Mouse (Mus musculus): ENCODE measurements around the gene Slc9a3r1. TPM values are rescaled to one million over a fixed set of nuclear protein-coding genes. Genes with fewer than 3 reads are reported as not detected.

Slc9a3r1 gene
- total RNA-seq, 2 experiments from 2014 or later, result 38.7 to 41.3 TPM

GRCm38 (mm10) chr11:115222077-115222476 is 58.9 kb downstream of the Slc9a3r1 start:
- intact Hi-C loops (cut with DNase I), result no loop called here
- peak; percentile 88 for DNase-seq

DNA sequence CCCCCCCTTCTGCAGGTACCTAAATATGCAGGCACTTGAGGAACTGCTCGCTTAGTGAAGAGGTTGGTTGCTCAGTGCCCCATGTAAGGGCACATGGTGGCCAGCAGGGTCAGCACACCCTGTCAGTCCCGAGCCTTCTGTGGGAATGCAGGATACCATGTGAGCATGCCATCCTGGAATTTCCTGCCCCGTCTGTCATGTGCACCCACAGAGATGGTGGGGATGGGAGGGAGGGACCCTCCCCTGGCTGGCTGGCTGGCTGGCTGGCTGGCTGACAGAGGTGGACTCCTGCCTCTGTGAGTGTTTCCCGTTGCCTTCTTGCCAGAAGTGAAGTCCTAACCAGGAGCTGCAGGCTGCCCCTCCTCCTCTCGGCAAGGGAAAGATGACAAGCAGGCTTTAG is 59.4 kb downstream of the Slc9a3r1 start:
- DNase-seq, result no peak
- intact Hi-C loops (cut with DNase I), result no loop called here

- no peak for DNase-seq
- intact Hi-C loops (cut with DNase I), result no loop called here
Observed at GRCm38 (mm10) chr11:115223451-115223850, 60.3 kb downstream of the Slc9a3r1 start.

DNA sequence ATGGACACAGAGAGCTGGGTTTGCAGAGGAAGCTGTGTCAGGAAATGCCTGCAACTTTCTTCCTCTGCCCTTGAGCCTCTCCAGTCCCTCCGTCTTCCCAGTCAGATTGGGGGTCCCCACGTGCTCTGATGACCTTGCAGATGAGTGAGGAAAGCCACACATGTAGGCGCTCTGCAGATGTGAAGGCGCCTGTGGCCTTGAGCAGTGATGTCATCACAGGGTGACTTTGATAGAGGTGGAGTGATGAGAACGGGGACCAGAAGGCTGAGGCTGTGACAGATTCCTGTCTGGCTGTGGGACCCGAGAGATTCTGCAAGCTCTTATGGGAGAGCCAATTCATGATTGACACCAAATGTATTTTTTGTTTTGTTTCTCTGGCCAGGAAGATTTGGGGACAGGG is 60.7 kb downstream of the Slc9a3r1 start:
- intact Hi-C loops (cut with DNase I), result no loop called here
- no peak for DNase-seq

DNA sequence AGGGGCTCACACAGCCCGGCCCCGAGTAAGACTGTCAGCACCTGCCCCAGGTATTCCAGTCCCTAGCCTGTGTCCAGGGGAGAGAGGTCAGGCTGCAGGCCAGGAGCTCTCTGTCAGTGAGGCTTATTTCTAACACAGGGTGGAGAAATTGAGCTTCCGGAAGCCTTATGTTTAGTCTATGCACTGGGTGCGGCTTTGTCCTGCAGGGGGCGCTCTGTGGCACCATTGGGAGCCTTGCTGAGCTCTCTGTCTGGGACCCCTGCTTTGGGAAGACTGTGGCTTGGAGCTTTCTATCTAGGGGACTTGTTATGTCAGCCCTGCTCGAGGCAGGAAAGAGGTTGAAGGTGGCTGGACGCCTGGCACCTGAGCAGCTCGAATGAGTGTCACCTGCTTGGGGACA is 61.7 kb downstream of the Slc9a3r1 start:
- DNase-seq, result peak; percentile 76
- intact Hi-C loops (cut with DNase I), result no loop called here

DNA sequence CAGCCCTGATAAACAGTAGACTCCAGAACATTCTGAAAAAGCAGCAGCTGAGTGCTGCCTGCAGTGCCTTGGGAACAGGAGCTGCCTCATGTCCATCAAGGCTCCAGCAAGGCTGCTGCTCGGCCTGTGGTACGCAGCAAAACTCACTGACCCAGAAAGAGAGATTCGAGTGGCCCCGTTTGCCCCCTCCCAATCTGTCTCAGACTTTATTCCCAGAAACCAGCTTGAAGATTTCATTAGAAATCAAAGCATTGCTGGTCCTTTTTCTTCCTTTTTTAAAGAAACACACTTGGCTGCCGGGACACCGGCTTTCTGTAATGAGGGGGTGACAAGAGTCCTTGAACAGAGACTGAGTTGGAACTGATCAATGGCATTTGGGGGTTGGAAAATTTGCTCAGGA is 62.2 kb downstream of the Slc9a3r1 start:
- intact Hi-C loops (cut with DNase I), result no loop called here
- DNase-seq, result no peak

DNA sequence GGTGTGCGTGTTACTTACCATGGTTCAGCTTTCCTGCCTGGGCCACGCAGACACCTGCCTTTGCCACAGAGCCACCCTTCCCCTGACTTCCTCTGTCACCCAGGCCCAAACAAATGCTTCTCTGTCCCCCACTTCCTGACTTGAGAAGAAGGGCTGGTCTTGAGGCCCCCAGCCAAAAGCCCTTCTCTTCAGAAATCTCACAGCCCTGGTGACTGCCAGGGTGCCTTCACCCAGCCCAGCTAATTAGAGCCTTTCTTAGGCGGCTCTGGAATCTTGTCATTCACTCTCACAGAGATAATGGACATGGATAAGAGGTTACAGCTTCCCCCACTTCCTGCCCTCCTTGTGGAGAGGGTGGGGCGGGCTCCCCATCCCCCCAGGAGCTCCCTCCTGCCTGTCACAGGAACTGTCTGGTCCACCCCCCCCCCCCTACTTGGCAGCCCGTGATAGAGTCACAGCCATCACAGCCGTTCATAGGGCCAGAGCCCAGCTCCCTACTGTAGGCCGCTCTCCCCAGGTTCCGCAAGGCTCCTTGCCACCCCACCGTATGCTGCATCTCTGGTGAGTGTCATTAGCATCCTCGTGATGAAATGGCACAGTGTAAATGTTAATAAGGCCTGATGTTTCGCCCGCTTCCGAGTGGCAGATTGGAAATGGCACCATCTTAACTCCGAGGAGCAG is 63.8 kb downstream of the Slc9a3r1 start:
- intact Hi-C loops (cut with DNase I), result no loop called here

DNA sequence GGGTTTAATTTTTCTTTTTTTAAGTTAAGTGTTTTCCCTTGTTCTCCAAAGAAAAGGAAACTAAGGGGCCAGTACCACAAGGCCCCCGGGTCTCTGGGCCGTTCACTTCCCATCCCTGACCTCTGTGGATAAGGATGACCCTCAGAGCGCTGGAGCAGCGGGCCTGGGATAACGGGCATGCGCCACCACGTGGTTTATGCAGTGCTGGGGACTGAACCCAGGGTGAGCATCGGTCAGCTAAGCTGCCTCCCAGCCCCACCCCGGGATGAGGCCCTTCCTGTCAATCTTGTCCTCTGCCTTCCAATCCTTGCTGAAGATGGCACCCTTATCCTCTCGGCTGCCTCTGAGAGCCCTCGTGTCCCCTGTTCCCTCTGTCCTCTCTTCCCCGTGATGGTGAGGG is 64.5 kb downstream of the Slc9a3r1 start:
- intact Hi-C loops (cut with DNase I), result no loop called here

More for the DNA sequence above, 63.8 kb downstream of the Slc9a3r1 start:
- DNase-seq, result peak; percentile 67

DNA sequence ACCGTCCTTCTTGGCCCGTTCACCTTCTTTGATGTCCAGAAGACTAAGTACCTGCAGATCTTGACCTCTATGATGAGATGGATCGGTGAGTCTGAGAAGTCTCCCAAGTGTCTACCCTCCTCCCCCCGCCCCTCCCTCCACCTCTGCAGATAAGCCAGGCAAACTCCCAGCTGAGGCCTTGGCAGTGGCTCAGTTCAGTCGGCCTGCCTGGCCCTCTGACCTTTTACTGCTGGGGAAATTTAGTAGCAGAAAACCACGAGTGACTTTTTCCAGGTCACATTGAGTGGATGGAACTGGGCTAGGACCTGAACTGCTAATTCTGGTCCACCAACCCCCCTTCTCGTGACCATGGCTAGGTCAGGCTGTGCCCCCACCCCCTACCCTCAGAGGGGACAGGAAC is 65.3 kb downstream of the Slc9a3r1 start:
- intact Hi-C loops (cut with DNase I), result no loop called here
- DNase-seq, result no peak

More for the DNA sequence above, 64.5 kb downstream of the Slc9a3r1 start:
- no peak for DNase-seq

DNA sequence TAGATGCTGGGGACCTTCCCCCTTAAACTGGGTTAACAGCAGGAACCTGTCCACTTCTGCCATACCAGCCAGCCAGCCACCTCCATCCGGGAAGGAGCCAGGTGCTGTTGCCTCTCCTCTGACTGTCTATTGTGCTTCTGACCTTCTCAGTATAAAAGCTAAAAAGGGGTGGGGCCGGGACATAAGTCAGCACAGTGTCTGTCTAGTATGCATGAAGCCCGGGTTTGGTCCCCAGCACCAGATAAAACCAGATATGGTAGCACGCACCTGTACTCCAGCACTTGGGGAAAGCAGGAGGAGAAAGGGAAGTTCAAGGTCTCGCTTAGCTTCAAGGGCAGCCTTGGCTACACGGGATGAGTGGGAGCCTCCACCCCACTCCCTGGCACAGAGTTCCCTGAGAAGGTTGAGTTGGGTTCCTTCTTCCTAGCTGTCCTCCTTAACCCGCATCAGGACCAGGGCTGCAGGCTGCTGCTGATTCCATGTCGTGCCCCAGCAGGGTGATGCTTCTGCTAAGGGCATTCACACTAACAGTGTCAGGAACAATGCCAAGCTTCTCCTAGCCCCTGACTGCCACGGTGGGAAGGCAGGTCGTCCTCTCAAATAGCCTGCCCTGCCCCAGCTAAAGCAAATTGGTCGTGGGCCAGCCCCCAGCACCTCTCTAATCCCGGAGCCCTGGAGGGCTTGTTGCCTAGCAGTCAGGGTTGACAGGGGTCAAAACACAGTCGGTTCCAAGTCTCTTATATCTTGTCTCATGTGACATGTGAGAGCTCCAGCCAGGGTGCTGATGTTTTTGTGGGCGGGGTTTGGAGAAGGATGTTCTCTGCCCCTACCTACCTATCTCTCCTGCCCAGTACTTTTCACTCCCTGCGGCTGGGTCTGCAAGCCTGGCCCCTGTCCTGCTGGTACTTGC is 66.1 kb downstream of the Slc9a3r1 start:
- intact Hi-C loops (cut with DNase I), result no loop called here
- DNase-seq, result no peak

Other genes starting within 250 kb of the Slc9a3r1 start
- not detected for gene Cd300lb, start 229.0 kb upstream of the Slc9a3r1 start, total RNA-seq (2021)
- gene Cd300c, start 194.2 kb upstream of the Slc9a3r1 start, total RNA-seq (2021), result not detected
- gene Cd300ld, start 173.4 kb upstream of the Slc9a3r1 start, total RNA-seq (2021), result under 1 TPM; 0.12 to 0.14 TPM
- gene Cd300c2, start 161.5 kb upstream of the Slc9a3r1 start, total RNA-seq (2021), result 1 to 10 TPM in 1 of 2 experiments, under 1 TPM in 1; 0.70 to 1.3 TPM
- gene Cd300ld2, start 147.1 kb upstream of the Slc9a3r1 start, total RNA-seq (2021), result not detected
- 1 to 10 TPM in 1 of 2 experiments, not detected in 1; 1.0 TPM for gene Cd300ld4, start 136.3 kb upstream of the Slc9a3r1 start, total RNA-seq (2021)
- gene Cd300ld5, start 125.6 kb upstream of the Slc9a3r1 start, total RNA-seq (2021), result under 1 TPM; 0.50 to 0.62 TPM
- gene Cd300ld3, start 114.9 kb upstream of the Slc9a3r1 start, total RNA-seq (2021), result under 1 TPM; 0.50 to 0.62 TPM
- not detected for gene Cd300e, start 101.2 kb upstream of the Slc9a3r1 start, total RNA-seq (2021)
- gene Rab37, start 71.9 kb upstream of the Slc9a3r1 start, total RNA-seq (2021), result under 1 TPM; 0.38 to 0.68 TPM
- under 1 TPM; 0.30 to 0.48 TPM for gene Cd300lf, start 29.3 kb upstream of the Slc9a3r1 start, total RNA-seq (2021)
- 10 to 100 TPM; 18.1 to 18.2 TPM for gene Tmem104, start 24.1 kb downstream of the Slc9a3r1 start, total RNA-seq (2021)
- 10 to 100 TPM; 12.5 to 15.6 TPM for gene Nat9, start 24.5 kb downstream of the Slc9a3r1 start, total RNA-seq (2021)
- 1 to 10 TPM; 1.4 to 2.0 TPM for gene Grin2c, start 103.9 kb downstream of the Slc9a3r1 start, total RNA-seq (2021)
- 10 to 100 TPM; 24.4 to 25.8 TPM for gene Fdxr, start 113.7 kb downstream of the Slc9a3r1 start, total RNA-seq (2021)
- gene Fads6, start 134.3 kb downstream of the Slc9a3r1 start, total RNA-seq (2021), result 1 to 10 TPM; 2.9 to 4.1 TPM
- gene Otop2, start 143.8 kb downstream of the Slc9a3r1 start, total RNA-seq (2021), result not detected
- under 1 TPM in 1 of 2 experiments, not detected in 1; 0.24 TPM for gene Ush1g, start 158.7 kb downstream of the Slc9a3r1 start, total RNA-seq (2021)
- under 1 TPM in 1 of 2 experiments, not detected in 1; 0.42 TPM for gene Otop3, start 171.4 kb downstream of the Slc9a3r1 start, total RNA-seq (2021)
- 10 to 100 TPM; 72.7 to 80.6 TPM for gene Hid1, start 204.4 kb downstream of the Slc9a3r1 start, total RNA-seq (2021)
- gene Cdr2l, start 218.6 kb downstream of the Slc9a3r1 start, total RNA-seq (2021), result 10 to 100 TPM; 31.4 to 33.1 TPM
- gene Mrpl58, start 240.4 kb downstream of the Slc9a3r1 start, total RNA-seq (2021), result 100 to 1,000 TPM in 1 of 2 experiments, 10 to 100 TPM in 1; 97.9 to 109 TPM